In the genomic region with DNA sequence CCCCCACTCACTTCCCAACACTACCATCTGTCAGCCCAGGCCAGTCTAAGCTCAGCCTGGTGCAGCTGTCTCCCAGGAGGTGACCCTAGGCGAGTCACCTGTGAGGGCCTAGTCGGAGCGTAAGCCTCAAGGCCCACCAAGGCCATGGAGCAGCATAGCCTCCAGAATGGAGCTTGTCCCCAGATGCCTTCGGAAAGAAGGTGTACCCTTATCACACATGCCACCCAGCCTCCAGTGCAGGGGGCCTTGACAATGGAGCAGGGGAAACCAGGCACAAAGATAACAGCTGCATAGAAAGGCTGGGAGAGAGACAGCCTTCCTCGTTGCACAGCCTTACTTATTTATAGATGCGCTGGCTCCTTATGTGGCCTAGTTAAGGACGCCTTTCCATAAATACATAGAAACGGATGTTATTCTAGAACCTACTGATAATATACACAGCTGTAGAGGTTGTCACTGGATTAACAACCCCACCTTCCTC, we compare ENCODE assay signal across 10 mouse cellular contexts.
A peak's percentile ranks its signal among the peaks of the same experiment; 100 is the strongest.
DNase-seq lines count a peak whose midpoint lies in the region; ATAC-seq and TF ChIP-seq lines count a peak whose summit lies in the region.
"Had no signal": no experiment of that assay in that cellular context is flagged by ENCODE, and none has a peak within 500 bp of the region (broad histone marks: within the 10 kb centered on the region; RNA-seq: fewer than 3 reads in every experiment).

No protein-coding gene starts in this region.

- no peak for TF ChIP-seq POLR2A in cerebellum, adult 2 months (IDR thresholded peaks at IDR 0.05; ENCODE audit: borderline replicate concordance, insufficient read depth, low read length)
- TF ChIP-seq POLR2A in kidney, adult 2 months (IDR thresholded peaks at IDR 0.05; ENCODE audit: low read depth, low read length): no peak

- peaks cover 4% of the 10 kb centered on the region; the same call in 1 of the 2 replicates for H3K4me1 ChIP-seq in cerebellum, adult 2 months (ENCODE audit: control insufficient read depth, insufficient read depth, low read length)
- H3K4me1 ChIP-seq in intestine, embryonic 15.5 days (replicated peaks): no peaks in the 10 kb centered on the region
- no peaks in the 10 kb centered on the region for H3K4me1 ChIP-seq in kidney, adult 2 months (ENCODE audit: control insufficient read depth, insufficient read depth, low read length)

- no peak for TF ChIP-seq CTCF in cerebellum, adult 2 months (IDR thresholded peaks at IDR 0.05; ENCODE audit: borderline replicate concordance, insufficient read depth, low read depth, low read length)
- no peak for TF ChIP-seq CTCF in kidney, adult 2 months (conservative IDR thresholded peaks at IDR 0.05; ENCODE audit: insufficient read depth, insufficient read length, low read depth, low read length)

- no peak overlapping the region for H3K4me3 ChIP-seq in cerebellum, adult 2 months (replicated peaks; ENCODE audit: insufficient read depth, low read depth, low read length)
- H3K4me3 ChIP-seq in intestine, embryonic 15.5 days (replicated peaks): no peak overlapping the region
- H3K4me3 ChIP-seq in kidney, adult 2 months (ENCODE audit: insufficient read depth, low read depth, low read length): no peak overlapping the region

- no peak overlapping the region for H3K4me2 ChIP-seq in intestine, embryonic 15.5 days (replicated peaks)

- peak; percentile 43; the same call in 1 of the 2 replicates for ATAC-seq in intestine, embryonic 15.5 days

- WGBS in cerebellum, adult 2 months: 69% methylated on average over 8 of the region's 8 CpGs
- WGBS in intestine, embryonic 15.5 days: 55% methylated on average over 8 of the region's 8 CpGs
- 87% methylated on average over 8 of the region's 8 CpGs for WGBS in kidney, adult 2 months

- H3K27me3 ChIP-seq in cerebellum, adult 2 months (ENCODE audit: control insufficient read depth, insufficient read depth, low read length): no peaks in the 10 kb centered on the region
- H3K27me3 ChIP-seq in intestine, embryonic 15.5 days (replicated peaks): no peaks in the 10 kb centered on the region
- H3K27me3 ChIP-seq in kidney, adult 2 months (replicated peaks; ENCODE audit: control insufficient read depth, insufficient read depth, low read length): no peaks in the 10 kb centered on the region; the same call in 1 of the 2 replicates

- H3K9ac ChIP-seq in intestine, embryonic 15.5 days: no peak overlapping the region

- DNase-seq in cerebellum, adult 2 months: peak; percentile 25 to 29
- no peak for DNase-seq in cerebellum, postnatal 4 days (ENCODE audit: low spot score in 2 of 2)
- peak; percentile 21 for DNase-seq in ovary, postnatal 36 days (ENCODE audit: low spot score)
- DNase-seq in ovary, adult 18-20 months (ENCODE audit: low spot score): no peak
- peak; percentile 31 for DNase-seq in retina, postnatal 1 day
- no peak for DNase-seq in kidney, adult 2 months
- DNase-seq in gastrocnemius, postnatal 4 days (ENCODE audit: low spot score in 2 of 2): no peak
- DNase-seq: kidney, adult 11 months; lung, adult 18-20 months had no signal

- no peaks in the 10 kb centered on the region for H3K36me3 ChIP-seq in intestine, embryonic 15.5 days
- H3K36me3 ChIP-seq in kidney, adult 2 months (ENCODE audit: control insufficient read depth, insufficient read depth, low read length): no peaks in the 10 kb centered on the region

- no peaks in the 10 kb centered on the region for H3K9me3 ChIP-seq in intestine, embryonic 15.5 days

- H3K27ac ChIP-seq in cerebellum, adult 2 months (ENCODE audit: insufficient read depth, low read length): no peak overlapping the region
- H3K27ac ChIP-seq in intestine, embryonic 15.5 days: no peak overlapping the region
- no peak overlapping the region for H3K27ac ChIP-seq in kidney, adult 2 months (ENCODE audit: insufficient read depth, low read depth, low read length)

Comparison
In these comparisons a context has a peak if more than half of its experiments do, and no peak if none do; other contexts are left out.
1. DNase-seq: peak in cerebellum, adult 2 months (2 of 2), ovary, postnatal 36 days (single experiment) and retina, postnatal 1 day (single experiment); none in cerebellum, postnatal 4 days (0 of 2), ovary, adult 18-20 months (single experiment), kidney, adult 2 months (single experiment) and gastrocnemius, postnatal 4 days (0 of 2).